Mouse (Mus musculus): ENCODE measurements around the gene Me3.

GRCm38 (mm10) chr7:89611236-89611635 lies 21.0 kb upstream of the Me3 start:
- TF ChIP-seq CTCF (IDR thresholded peaks at IDR 0.05): no peak
- TF ChIP-seq POLR2A (IDR thresholded peaks at IDR 0.05; ENCODE audit: insufficient read depth, low read depth, low read length): no peak
- no peak for TF ChIP-seq EP300 (IDR thresholded peaks at IDR 0.05; ENCODE audit: insufficient read depth, low read depth, low read length)
